Mouse (Mus musculus): ENCODE measurements around the gene Lmo7.

GRCm38 (mm10) chr14:101748436-101748835 is 18.7 kb downstream of the Lmo7 start:
- TF ChIP-seq CTCF (IDR thresholded peaks at IDR 0.05; ENCODE audit: extremely low read depth, insufficient read length, insufficient replicate concordance, low read depth, low read length) (no peak), POLR2A (IDR thresholded peaks at IDR 0.05; ENCODE audit: low read depth, low read length) (no peak)
